Mouse (Mus musculus): ENCODE data around the gene Zfhx3.

Zfhx3 gene

GRCm38 (mm10) chr8:108696631-108697410, 754.4 kb downstream of the Zfhx3 start:
- intact Hi-C loops (cut with DNase I): loop anchor here (5.0 kb wide), 1 partner anchor 120 kb away; no protein-coding TSS in a partner anchor

DNA sequence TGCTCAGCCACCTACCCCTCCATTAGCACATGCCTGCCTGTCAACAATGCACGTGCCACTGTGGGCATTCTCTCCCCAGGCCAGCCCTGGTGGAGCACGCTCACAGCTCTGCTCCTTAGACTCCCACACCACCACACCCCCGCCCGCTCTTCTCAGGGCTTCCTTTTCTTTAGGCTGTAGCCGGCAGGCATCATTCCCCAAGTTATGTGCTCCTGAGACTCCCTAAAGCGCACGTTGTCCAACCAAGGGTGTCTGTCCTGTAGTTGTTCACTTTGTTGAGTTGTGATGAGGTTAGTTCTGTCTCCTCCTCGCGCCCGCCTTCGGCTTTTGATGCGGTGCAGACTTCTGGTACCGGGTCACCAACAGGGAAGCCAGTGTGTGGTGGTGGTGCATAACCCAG, 755.1 kb downstream of the Zfhx3 start:
- intact Hi-C loops (cut with DNase I): loop anchor here (5.0 kb wide), 1 partner anchor 120 kb away; no protein-coding TSS in a partner anchor

DNA sequence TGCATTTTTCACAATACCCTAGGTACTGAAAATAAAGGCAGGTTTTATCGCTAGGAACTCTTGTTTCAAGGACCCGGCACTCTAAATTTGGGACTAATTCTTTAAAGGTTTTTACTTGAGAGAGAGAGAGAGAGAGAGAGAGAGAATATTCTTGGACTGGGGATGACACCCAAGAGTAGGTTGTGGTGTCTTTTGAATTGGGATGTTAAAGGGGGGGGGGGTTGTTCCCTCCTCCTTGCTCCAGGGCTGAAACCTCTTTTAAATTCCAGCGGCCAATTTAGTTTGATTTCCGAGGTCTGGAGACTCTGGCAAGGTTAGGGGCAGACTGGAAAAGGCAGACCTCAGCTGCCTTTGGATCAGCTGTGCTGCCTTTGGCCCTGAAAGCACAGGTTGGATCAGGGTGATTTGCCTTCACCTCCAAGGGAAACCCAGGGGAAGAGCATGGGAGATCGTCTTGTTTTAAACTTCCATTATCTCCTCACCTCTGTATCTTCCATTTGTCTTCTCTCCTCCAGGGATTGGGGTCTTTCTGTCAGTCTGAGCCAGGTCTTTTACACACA, 755.7 kb downstream of the Zfhx3 start:
- intact Hi-C loops (cut with DNase I): loop anchor here (5.0 kb wide), 1 partner anchor 121 kb away; no protein-coding TSS in a partner anchor

- intact Hi-C loops (cut with DNase I): loop anchor here (5.0 kb wide), 1 partner anchor 122 kb away; no protein-coding TSS in a partner anchor
These were observed 756.6 kb downstream of the Zfhx3 start for GRCm38 (mm10) chr8:108699011-108699410.

DNA sequence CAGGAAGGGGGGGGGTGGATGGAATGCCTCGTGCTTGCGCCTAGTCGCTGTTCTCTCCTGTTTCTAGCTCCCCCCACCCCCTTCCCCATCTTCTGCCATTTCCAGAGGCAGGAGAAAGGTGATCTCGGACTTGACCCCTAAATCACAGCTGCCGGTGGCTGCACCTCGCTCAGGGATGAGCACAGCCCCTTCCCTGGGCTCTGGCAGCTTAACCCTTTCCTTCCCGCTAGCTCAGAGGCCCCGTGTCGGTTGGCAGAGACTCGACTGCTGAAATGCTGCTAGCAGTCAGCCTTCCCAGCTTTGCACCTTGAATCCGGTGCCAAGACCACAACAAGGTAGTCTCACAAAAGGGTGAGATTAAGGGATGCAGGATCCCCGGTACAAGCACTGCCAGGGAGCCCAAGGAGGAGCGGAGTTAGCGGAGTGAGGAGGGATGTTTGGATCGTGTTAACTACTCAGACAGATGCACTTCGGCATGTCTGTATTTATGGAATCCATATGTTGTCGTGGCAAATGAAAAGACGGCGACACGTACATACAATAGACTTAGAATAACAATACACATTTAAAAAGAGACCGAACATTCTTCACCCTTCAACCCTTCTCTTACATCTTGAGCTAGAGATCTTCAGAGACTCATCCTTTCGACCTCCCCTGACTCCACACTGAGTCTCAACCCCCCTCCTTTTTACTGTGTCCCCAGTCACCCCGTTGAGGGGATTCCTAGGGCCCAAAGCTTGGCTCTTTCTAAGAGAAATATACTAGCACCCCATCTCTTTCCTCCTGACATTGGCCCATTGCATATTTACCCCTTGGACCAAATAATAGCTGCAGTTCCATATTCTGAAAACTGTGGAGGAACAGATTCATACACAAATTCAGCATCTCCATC, 757.3 kb downstream of the Zfhx3 start:
- intact Hi-C loops (cut with DNase I): loop anchor here (5.0 kb wide), 1 partner anchor 122 kb away; no protein-coding TSS in a partner anchor

GRCm38 (mm10) chr8:108701381-108702175, 759.1 kb downstream of the Zfhx3 start:
- intact Hi-C loops (cut with DNase I): no loop called here

DNA sequence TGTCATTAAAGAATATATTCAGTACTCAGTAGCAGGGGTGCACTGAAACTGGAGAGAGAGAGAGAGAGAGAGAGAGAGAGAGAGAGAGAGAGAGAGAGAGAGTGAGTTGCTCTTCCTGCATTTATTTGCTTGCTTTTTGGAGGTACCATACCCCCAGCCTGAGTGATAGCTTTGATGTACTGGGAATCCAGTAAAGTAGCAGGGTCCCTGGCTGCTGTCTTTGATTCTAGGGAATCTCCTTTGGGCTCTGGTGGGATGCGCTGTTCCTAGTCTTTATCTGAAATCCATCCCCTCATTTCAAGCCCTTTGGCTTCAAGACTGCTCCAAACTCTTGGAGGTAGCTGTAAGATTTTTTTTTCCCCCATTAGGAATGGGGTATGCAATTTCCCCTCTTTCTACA, 759.8 kb downstream of the Zfhx3 start:
- intact Hi-C loops (cut with DNase I): no loop called here

DNA sequence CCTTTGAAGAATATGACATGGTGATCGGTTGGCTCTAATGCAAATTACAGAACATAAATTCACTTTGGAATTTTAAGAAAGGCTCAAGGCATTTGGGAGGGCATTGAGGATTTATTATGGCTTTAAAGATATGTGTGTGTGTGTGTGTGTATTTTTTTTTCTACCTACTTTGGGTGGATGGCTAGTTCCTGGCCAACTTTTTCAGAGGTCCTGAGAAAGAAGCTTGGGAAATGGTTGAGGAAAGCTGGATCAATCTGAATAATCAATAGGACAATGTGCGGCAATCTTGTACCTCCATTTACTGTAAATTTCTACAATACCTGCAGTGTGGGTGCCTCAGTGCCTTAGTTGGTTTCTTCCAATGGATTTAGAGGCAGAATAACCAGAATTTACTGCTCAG, 763.3 kb downstream of the Zfhx3 start:
- intact Hi-C loops (cut with DNase I): no loop called here

GRCm38 (mm10) chr8:108706491-108706847, 764.0 kb downstream of the Zfhx3 start:
- intact Hi-C loops (cut with DNase I): no loop called here

- intact Hi-C loops (cut with DNase I): no loop called here
These were observed 764.6 kb downstream of the Zfhx3 start for GRCm38 (mm10) chr8:108706848-108707541.

- intact Hi-C loops (cut with DNase I): no loop called here
These were observed 765.3 kb downstream of the Zfhx3 start for GRCm38 (mm10) chr8:108707576-108708281.

DNA sequence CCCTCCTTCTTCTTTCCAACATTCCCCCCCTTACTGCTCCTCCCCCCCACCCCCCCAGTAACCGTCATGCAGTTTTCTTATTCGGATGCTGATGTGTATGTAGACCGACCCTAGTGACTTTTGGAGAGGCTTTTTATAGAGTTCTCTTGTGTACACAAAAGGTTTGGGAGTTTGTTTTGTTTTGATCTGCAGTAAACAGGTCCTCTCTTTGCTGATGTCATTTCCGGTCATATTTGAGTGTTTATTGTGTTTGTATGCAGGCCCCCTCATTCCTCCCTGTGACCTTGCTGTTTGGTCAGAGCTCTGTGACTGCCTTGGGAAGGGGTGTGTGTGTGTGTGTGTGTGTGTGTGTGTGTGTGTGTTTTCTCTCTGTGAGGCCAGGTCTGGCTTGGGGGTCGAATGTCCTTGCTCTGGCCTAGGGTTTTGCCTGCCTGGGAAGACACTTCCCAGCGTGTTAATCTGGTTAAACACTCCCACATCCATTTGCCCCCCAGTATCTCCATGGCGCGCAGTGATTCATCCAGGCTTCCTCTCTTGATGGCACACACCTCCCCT, 766.5 kb downstream of the Zfhx3 start:
- intact Hi-C loops (cut with DNase I): no loop called here

GRCm38 (mm10) chr8:108709441-108709840, 767.0 kb downstream of the Zfhx3 start:
- intact Hi-C loops (cut with DNase I): no loop called here

DNA sequence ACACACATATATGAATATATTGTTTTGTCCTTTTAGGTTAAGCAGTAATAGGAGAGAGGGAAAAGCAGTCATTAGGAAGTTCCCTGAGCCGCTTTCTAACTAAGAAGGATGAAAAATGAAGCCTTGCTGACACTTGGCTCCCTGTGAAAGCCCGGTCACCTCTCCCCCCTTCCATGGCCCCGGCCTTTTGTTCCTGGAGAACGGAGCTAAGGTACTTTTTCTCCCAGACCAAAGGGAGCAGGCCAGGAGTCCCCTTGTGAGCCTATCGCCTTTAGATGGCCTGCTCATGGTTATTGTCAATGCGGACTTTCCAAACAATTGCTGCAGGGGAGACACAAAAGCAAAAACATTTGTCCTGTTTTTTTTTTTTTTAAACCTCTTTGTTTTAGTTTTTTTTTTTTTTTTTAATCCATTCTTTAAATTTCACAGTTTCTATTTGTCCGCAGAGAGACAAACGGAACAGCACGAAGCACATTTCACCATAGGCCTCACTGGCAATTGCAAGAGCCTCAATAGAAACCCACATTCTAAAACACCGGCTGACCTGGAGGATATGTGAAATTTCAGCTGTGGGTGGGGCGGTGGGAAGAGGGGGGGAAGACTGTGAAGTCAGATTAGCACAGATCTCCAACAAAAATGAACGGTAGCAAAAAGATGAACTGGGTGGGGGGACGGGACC, 767.6 kb downstream of the Zfhx3 start:
- intact Hi-C loops (cut with DNase I): loop anchor here (5.0 to 10.0 kb wide), 2 partner anchors 87 to 205 kb away; no protein-coding TSS in a partner anchor

DNA sequence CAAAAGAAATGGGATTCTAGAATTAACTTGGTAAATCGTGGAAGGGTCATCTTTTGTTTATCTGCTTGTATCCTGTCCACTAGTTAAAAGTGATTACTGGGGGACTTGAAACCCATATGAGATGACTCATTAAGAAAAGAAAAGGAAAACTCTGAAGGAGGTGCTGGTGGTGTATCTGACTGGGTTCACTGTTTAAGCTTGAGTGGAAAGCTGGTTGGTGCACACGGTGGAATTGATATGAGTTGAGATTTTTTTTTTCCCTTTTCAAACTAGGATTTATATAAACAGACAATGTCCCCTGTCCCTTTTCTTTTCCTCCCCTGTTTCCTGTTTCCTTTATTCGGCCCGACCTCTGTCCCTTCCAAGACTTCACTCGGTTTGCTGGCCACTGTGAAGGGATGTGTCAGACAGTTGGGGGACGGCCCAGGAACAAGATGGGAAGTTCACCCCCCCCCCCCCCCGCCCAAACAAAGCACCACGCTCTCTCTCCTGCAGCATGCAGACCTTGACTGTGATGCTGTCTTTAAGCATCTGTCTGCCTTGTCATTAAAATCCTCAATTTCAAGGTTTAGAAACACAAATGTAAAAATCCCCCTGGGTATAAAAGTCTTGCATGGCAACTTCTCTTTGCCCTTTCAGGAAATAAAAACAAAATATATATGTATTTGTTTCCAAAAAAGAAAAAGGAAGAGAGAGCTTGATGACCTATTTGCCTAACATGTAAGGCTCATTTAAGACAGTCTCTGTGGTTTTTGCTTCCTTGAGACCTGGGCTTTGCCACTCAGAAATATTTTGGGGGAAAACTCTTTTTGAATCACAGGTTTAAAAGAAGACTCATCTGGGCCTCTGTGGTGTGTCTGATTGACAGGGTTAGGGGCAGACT, 768.4 kb downstream of the Zfhx3 start:
- intact Hi-C loops (cut with DNase I): loop anchor here (5.0 to 10.0 kb wide), 2 partner anchors 86 to 204 kb away; no protein-coding TSS in a partner anchor

DNA sequence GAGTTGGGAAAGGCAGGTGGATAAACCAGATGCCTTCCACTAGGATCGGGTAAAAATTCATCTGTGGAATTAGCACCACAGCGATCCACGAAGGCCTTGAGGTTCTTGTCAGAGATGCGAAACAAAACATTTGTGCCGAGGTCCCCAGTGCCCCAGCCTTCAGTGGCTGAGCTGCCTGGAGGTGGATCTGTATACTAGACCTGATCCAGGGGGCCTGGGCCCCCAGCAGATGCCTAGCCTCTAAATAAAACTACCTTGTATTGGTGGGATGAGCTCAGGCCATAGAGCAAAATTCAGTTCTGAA, 769.0 kb downstream of the Zfhx3 start:
- intact Hi-C loops (cut with DNase I): loop anchor here (5.0 to 10.0 kb wide), 2 partner anchors 86 to 203 kb away; no protein-coding TSS in a partner anchor

DNA sequence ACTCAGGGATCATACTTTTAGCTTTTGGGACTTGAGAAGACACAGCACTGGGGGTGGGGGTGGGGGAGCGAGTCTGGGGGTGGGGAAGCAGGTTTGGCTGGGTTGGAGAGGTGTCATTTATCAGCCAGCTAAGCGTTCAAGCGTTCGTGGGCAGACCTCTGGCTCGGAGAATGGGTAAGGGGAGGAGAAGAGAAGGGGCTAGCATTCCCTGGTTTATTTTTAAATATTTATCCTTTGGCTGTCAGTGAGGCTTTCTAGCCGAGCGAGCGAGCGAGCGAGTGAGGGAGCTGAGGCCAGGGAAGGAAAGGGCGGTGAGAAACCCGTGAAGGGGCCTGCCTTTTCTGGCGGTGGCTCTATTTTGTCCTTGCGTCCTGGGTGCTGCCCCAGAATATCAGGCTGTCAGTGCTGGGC, 769.6 kb downstream of the Zfhx3 start:
- intact Hi-C loops (cut with DNase I): loop anchor here (5.0 to 10.0 kb wide), 2 partner anchors 85 to 203 kb away; no protein-coding TSS in a partner anchor

Measured in adrenal gland (tissue).